Mouse (Mus musculus) adrenal gland, postnatal 25 days (tissue): ENCODE data around the gene Slc46a2. TPM values are rescaled to one million over a fixed set of nuclear protein-coding genes. Genes with fewer than 3 reads are reported as not detected.
A peak's percentile ranks its signal among the peaks of the same experiment; 100 is the strongest.

Source experiments
- DNase-seq: peaks from one replicate; pipeline ENCODE4 v3.0.0; 2021; ENCODE audit warnings: mixed read lengths
- total RNA-seq: library from RNA; stranded (reverse); gene quantifications from 2 replicates; pipeline ENCODE4 v1.2.3, GENCODE M21; 2021

Gene Slc46a2
- total RNA-seq, 1 experiment from 2014 or later = not detected

- DNase-seq = no peak
These were observed 23.0 kb downstream of the Slc46a2 start for GRCm38 (mm10) chr4:59891723-59892416.

GRCm38 (mm10) chr4:59890086-59890600 lies 24.7 kb downstream of the Slc46a2 start:
- DNase-seq = no peak

- no peak for DNase-seq
These were observed 26.8 kb downstream of the Slc46a2 start for GRCm38 (mm10) chr4:59888014-59888413.

- DNase-seq = no peak
These were observed 27.8 kb downstream of the Slc46a2 start for GRCm38 (mm10) chr4:59887011-59887410.

GRCm38 (mm10) chr4:59886281-59886680 lies 28.6 kb downstream of the Slc46a2 start:
- DNase-seq = no peak

GRCm38 (mm10) chr4:59884136-59884696 lies 30.6 kb downstream of the Slc46a2 start:
- DNase-seq = no peak

- DNase-seq = no peak
These were observed 33.6 kb downstream of the Slc46a2 start for GRCm38 (mm10) chr4:59881210-59881609.

GRCm38 (mm10) chr4:59880725-59881124 lies 34.1 kb downstream of the Slc46a2 start:
- no peak for DNase-seq

- DNase-seq = no peak
These were observed 35.4 kb downstream of the Slc46a2 start for GRCm38 (mm10) chr4:59879444-59879843.

- no peak for DNase-seq
These were observed 36.3 kb downstream of the Slc46a2 start for GRCm38 (mm10) chr4:59878595-59878994.

- DNase-seq = no peak
These were observed 37.8 kb downstream of the Slc46a2 start for GRCm38 (mm10) chr4:59877025-59877424.

GRCm38 (mm10) chr4:59876570-59876969 lies 38.3 kb downstream of the Slc46a2 start:
- no peak for DNase-seq

- no peak for DNase-seq
These were observed 41.0 kb downstream of the Slc46a2 start for GRCm38 (mm10) chr4:59873830-59874229.

GRCm38 (mm10) chr4:59873240-59873639 lies 41.6 kb downstream of the Slc46a2 start:
- DNase-seq = no peak

- peak; percentile 60 for DNase-seq
These were observed 43.8 kb downstream of the Slc46a2 start for GRCm38 (mm10) chr4:59870859-59871591.

GRCm38 (mm10) chr4:59870433-59870832 lies 44.4 kb downstream of the Slc46a2 start:
- DNase-seq = no peak

- peak; percentile 18 for DNase-seq
These were observed 45.3 kb downstream of the Slc46a2 start for GRCm38 (mm10) chr4:59869488-59870057.

GRCm38 (mm10) chr4:59868086-59868485 lies 46.8 kb downstream of the Slc46a2 start:
- DNase-seq = no peak

- DNase-seq = no peak
These were observed 51.0 kb downstream of the Slc46a2 start for GRCm38 (mm10) chr4:59863869-59864268.

GRCm38 (mm10) chr4:59862335-59862734 lies 52.5 kb downstream of the Slc46a2 start:
- no peak for DNase-seq

- no peak for DNase-seq
These were observed 53.0 kb downstream of the Slc46a2 start for GRCm38 (mm10) chr4:59861871-59862270.

GRCm38 (mm10) chr4:59860431-59860830 lies 54.4 kb downstream of the Slc46a2 start:
- DNase-seq = no peak
